Mouse (Mus musculus): ENCODE results near the gene Lpin1. TPM values are rescaled to one million over a fixed set of nuclear protein-coding genes. Genes with fewer than 3 reads are reported as not detected.

The Lpin1 gene
- total RNA-seq, 1 experiment from 2014 or later, result 6.2 TPM

Other genes starting within 250 kb of the Lpin1 start
- not detected in 2 replicates for gene Ntsr2, start 42.4 kb upstream of the Lpin1 start, total RNA-seq (2017)
- not detected in 2 replicates for gene Greb1, start 189.9 kb upstream of the Lpin1 start, total RNA-seq (2017)
- 5.8 and 7.3 TPM in 2 replicates for gene E2f6, start 200.0 kb upstream of the Lpin1 start, total RNA-seq (2017)